Mouse (Mus musculus) pancreas, adult 10 weeks (tissue): ENCODE measurements around the gene Chsy1. TPM values are rescaled to one million over a fixed set of nuclear protein-coding genes. Genes with fewer than 3 reads are reported as not detected.

ENCODE experiments used
- polyA plus RNA-seq: library from polyadenylated mRNA; stranded (reverse); fragments of 350-450 nt; fragmentation: Illumina TruSeq; extraction: RNeasy Lipid Tissue Mini Kit (QIAGEN cat#74804); gene quantifications from one replicate; pipeline ENCODE4 v1.2.3, GENCODE M21; 2015; ENCODE audit warnings: low read depth, low replicate concordance; ENCODE audit not compliant: insufficient read depth

Chsy1 gene
- 1.4 TPM for polyA plus RNA-seq

DNA sequence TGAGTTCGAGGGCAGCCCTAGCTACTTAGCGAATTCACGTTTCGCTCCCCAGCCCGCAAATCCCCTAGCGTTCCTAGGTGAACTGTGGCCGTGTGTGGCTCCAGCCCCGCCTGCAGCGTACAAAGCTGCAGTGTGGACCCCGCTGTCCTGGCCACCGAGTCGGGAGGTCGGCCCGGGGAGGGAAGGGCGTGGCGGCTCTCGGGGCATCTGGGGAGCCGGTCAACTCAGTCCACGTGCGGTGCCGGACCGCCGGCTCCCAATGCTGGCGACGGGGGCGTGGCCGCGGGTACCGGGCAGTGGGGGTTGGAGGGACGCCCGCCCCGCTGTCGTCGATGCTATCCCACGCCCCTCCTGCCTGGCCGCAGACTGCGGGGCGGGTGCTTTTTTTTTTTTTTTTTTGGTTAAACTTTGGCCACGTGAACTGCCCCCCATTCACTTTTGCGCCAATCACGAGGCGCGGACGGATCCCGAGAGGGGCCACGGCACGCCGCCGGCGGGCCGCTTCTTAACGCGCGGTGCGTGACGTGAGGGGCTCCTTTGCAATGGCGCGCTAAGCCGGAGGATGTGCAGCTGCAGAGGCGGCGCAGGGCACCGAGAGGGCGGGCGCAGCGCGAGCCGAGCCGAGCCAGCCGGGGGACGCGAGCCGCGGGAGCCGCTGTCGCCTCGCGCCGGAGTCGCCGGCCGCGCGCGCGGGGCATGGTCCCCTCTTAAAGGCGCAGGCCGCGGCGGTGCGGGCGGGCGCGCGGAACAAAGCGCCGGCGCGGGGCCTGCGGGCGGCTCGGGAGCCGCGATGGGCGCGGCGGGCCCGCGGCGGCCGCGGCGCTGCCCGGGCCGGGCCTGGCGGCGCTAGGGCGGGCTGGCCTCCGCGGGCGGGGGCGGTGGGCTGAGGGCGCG lies at the start of gene Chsy1:
Chsy1 (plus strand) TSS at position 555 of the 894 bp plus-strand sequence.

GRCm38 (mm10) chr7:66079364-66080230 lies 29.7 kb upstream of the Chsy1 start, which contains the start of gene Selenos:
Gene Selenos (plus strand): TSS chr7:66079649.

Other genes starting within 250 kb of the Chsy1 start
- 11.6 TPM for gene Pcsk6, start 247.8 kb upstream of the Chsy1 start, polyA plus RNA-seq
- gene Gm45213, start 65.9 kb upstream of the Chsy1 start, polyA plus RNA-seq = not detected
- gene Snrpa1, start 50.5 kb upstream of the Chsy1 start, polyA plus RNA-seq = 10.2 TPM
- 62.0 TPM for gene Selenos, start 29.9 kb upstream of the Chsy1 start, polyA plus RNA-seq